7 mouse cellular contexts compared by ENCODE assay signal in the genomic region with DNA sequence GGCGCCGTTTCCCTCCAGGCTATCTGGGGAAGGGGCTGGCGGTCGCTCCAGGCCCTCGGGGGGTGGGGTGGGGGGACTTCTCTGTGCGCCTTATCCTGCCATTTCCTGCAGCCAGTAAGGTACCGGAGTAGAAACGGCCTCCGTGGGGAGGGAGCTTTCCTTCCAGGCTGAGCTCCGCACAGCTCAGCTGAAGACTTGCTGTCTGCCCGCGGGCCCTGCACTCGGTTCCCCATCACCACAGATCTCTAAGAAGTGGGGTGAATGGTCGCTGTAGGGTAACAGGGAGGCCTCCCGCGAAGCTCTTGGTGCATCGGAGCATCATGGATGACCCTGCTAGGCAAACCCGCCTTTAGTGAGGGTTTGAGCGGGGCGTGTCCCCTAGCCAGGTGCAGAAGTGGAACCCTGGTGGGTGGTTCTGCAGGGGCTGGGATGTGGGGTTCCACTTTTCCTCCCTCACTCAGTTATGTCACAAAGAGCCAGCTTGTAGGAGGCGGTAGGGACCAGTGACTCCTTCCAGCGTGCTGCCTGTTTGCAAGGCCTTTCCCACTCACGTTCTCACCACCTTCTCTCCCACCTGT. TPM values are rescaled to one million over a fixed set of nuclear protein-coding genes. Genes with fewer than 3 reads are reported as not detected.
DNase-seq lines count a peak whose midpoint lies in the region; ATAC-seq and TF ChIP-seq lines count a peak whose summit lies in the region.

No protein-coding gene starts in this region.

- peaks cover 5% of the 10 kb centered on the region; the same call in 1 of the 2 replicates for H3K4me1 ChIP-seq in lung, embryonic 14.5 days (ENCODE audit: insufficient read depth)
- peaks cover 21% of the 10 kb centered on the region for H3K4me1 ChIP-seq in embryonic facial prominence, embryonic 14.5 days (ENCODE audit: control insufficient read depth, insufficient read depth, low read length)
- peaks cover 28% of the 10 kb centered on the region for H3K4me1 ChIP-seq in neural tube, embryonic 12.5 days

- peak overlapping the region; percentile 93 for H3K4me2 ChIP-seq in lung, embryonic 14.5 days
- H3K4me2 ChIP-seq in embryonic facial prominence, embryonic 14.5 days (ENCODE audit: low read depth, low read length) = peak overlapping the region; percentile 93
- peak overlapping the region; percentile 100 for H3K4me2 ChIP-seq in neural tube, embryonic 12.5 days (replicated peaks)

- H3K36me3 ChIP-seq in lung, embryonic 14.5 days (ENCODE audit: insufficient read depth) = no peaks in the 10 kb centered on the region
- no peaks in the 10 kb centered on the region for H3K36me3 ChIP-seq in embryonic facial prominence, embryonic 14.5 days (ENCODE audit: control insufficient read depth, insufficient read depth, low read length)
- H3K36me3 ChIP-seq in neural tube, embryonic 12.5 days = no peaks in the 10 kb centered on the region

- peaks cover 51% of the 10 kb centered on the region for H3K27me3 ChIP-seq in lung, embryonic 14.5 days (ENCODE audit: insufficient read depth, low read length)
- peaks cover 49% of the 10 kb centered on the region for H3K27me3 ChIP-seq in embryonic facial prominence, embryonic 14.5 days (replicated peaks; ENCODE audit: control insufficient read depth, insufficient read depth, low read length)
- H3K27me3 ChIP-seq in neural tube, embryonic 12.5 days (replicated peaks) = peaks cover 39% of the 10 kb centered on the region

- no peak for TF ChIP-seq CTCF in lung, embryonic 14.5 days (IDR thresholded peaks at IDR 0.05; ENCODE audit: low read depth)

- no peak for ATAC-seq in lung, embryonic 14.5 days (ENCODE audit: insufficient read depth)
- no peak for ATAC-seq in embryonic facial prominence, embryonic 14.5 days (ENCODE audit: low read depth)
- peak; percentile 26 for ATAC-seq in neural tube, embryonic 12.5 days (ENCODE audit: low FRiP score, low read depth)

- peak overlapping the region; percentile 50; the same call in 1 of the 2 replicates for H3K9ac ChIP-seq in lung, embryonic 14.5 days
- peak overlapping the region; percentile 57 for H3K9ac ChIP-seq in embryonic facial prominence, embryonic 14.5 days (ENCODE audit: low read depth, low read length)
- H3K9ac ChIP-seq in neural tube, embryonic 12.5 days = peak overlapping the region; percentile 66

- no peak for DNase-seq in lung, embryonic 14.5 days
- no peak for DNase-seq in lung, postnatal 4 days
- no peak for DNase-seq in embryonic facial prominence, embryonic 14.5 days (ENCODE audit: low spot score)
- DNase-seq in induced T-regulatory cell, adult 2 months (ENCODE audit: low read depth) = peak; percentile 55
- DNase-seq in embryo, embryonic 10.5 days (ENCODE audit: low spot score) = no peak
- no peak for DNase-seq in natural killer cell, adult 2 months (ENCODE audit: low spot score in 2 of 2)

- H3K9me3 ChIP-seq in lung, embryonic 14.5 days (ENCODE audit: low read depth, low read length) = no peaks in the 10 kb centered on the region
- H3K9me3 ChIP-seq in embryonic facial prominence, embryonic 14.5 days (ENCODE audit: control insufficient read depth, low read length) = no peaks in the 10 kb centered on the region
- H3K9me3 ChIP-seq in neural tube, embryonic 12.5 days = no peaks in the 10 kb centered on the region

- peak overlapping the region; percentile 51 for H3K4me3 ChIP-seq in lung, embryonic 14.5 days (ENCODE audit: low read depth, low read length)
- H3K4me3 ChIP-seq in embryonic facial prominence, embryonic 14.5 days (ENCODE audit: low read depth, low read length) = peak overlapping the region; percentile 47
- H3K4me3 ChIP-seq in neural tube, embryonic 12.5 days = peak overlapping the region; percentile 51

- no peak overlapping the region for H3K27ac ChIP-seq in lung, embryonic 14.5 days (ENCODE audit: low read depth)
- H3K27ac ChIP-seq in embryonic facial prominence, embryonic 14.5 days (replicated peaks; ENCODE audit: low read depth, low read length) = no peak overlapping the region
- H3K27ac ChIP-seq in neural tube, embryonic 12.5 days = no peak overlapping the region

- whole genome bisulfite sequencing in lung, embryonic 14.5 days = 9% methylated on average over 23 of the region's 23 CpGs
- 13% methylated on average over 20 of the region's 23 CpGs for WGBS in embryonic facial prominence, embryonic 14.5 days
- WGBS in neural tube, embryonic 12.5 days = 9% methylated on average over 23 of the region's 23 CpGs

RNA-seq across cellular contexts. Expression of gene Ppp1r16b, which starts 3.3 kb away (rescaled TPM):
- polyA plus RNA-seq in lung, embryonic 14.5 days (2014; fragmentation: Nextera tagmentation; extraction: Ambion mirVana) = 16.3 and 17.6 TPM in 2 replicates
- polyA plus RNA-seq in embryonic facial prominence, embryonic 14.5 days (2014; fragmentation: Nextera tagmentation; extraction: Ambion mirVana) = 4.3 and 4.7 TPM in 2 replicates
- polyA plus RNA-seq in neural tube, embryonic 12.5 days (2016; fragmentation: Nextera tagmentation; extraction: Ambion mirVana) = 4.2 and 4.5 TPM in 2 replicates

RNA-seq across cellular contexts. Expression of gene Actr5, which starts 43.8 kb away (rescaled TPM):
- 12.5 and 15.5 TPM in 2 replicates for polyA plus RNA-seq in lung, embryonic 14.5 days (2014; fragmentation: Nextera tagmentation; extraction: Ambion mirVana)
- polyA plus RNA-seq in embryonic facial prominence, embryonic 14.5 days (2014; fragmentation: Nextera tagmentation; extraction: Ambion mirVana) = 10.6 and 13.0 TPM in 2 replicates
- 20.3 and 20.5 TPM in 2 replicates for polyA plus RNA-seq in neural tube, embryonic 12.5 days (2016; fragmentation: Nextera tagmentation; extraction: Ambion mirVana)

RNA-seq across cellular contexts. Expression of gene Slc32a1, which starts 58.0 kb away (rescaled TPM):
- polyA plus RNA-seq in lung, embryonic 14.5 days (2014; fragmentation: Nextera tagmentation; extraction: Ambion mirVana) = not detected in 2 replicates
- polyA plus RNA-seq in embryonic facial prominence, embryonic 14.5 days (2014; fragmentation: Nextera tagmentation; extraction: Ambion mirVana) = 0.07 TPM in 1 of 2 replicates, not detected in the other
- 3.5 and 4.4 TPM in 2 replicates for polyA plus RNA-seq in neural tube, embryonic 12.5 days (2016; fragmentation: Nextera tagmentation; extraction: Ambion mirVana)
